Mouse (Mus musculus) liver, postnatal 0 days (tissue): ENCODE results near the gene Fggy. TPM values are rescaled to one million over a fixed set of nuclear protein-coding genes. Genes with fewer than 3 reads are reported as not detected.

Experiments used
- ATAC-seq: fragments of 200-750 bp; cut with Nextera tagmentation; 2 replicates; pipeline ENCODE4 v1.8.0; 2017; ENCODE audit warnings: mild to moderate bottlenecking, moderate library complexity
- DNase-seq: peaks from one replicate; pipeline ENCODE4 v3.0.0-alpha.2; 2016
- H3K27ac ChIP-seq: fragments of 300-500 bp; sonication (generic); 2 replicates; pipeline ENCODE4 v1.5.1; 2014; ENCODE audit warnings: antibody characterized with exemption, moderate library complexity, mild to moderate bottlenecking, low read depth
- H3K27me3 ChIP-seq: fragments of 300-500 bp; sonication (generic); 2 replicates; pipeline ENCODE4 v1.6.1; 2014; ENCODE audit warnings: low read length, control low read depth, mixed read lengths; ENCODE audit not compliant: insufficient read depth
- H3K36me3 ChIP-seq: fragments of 300-500 bp; sonication (generic); replicated peaks from 2 replicates; pipeline ENCODE4 v1.6.1; 2014; ENCODE audit warnings: mild to moderate bottlenecking, control low read depth, low read length, moderate library complexity, mixed read lengths; ENCODE audit not compliant: insufficient read depth
- H3K4me1 ChIP-seq: fragments of 300-500 bp; sonication (generic); 2 replicates; pipeline ENCODE4 v1.6.1; 2014; ENCODE audit warnings: antibody characterized with exemption, mild to moderate bottlenecking, control low read depth; ENCODE audit not compliant: insufficient read depth
- H3K4me2 ChIP-seq: fragments of 300-500 bp; sonication (generic); 2 replicates; pipeline ENCODE4 v1.6.1; 2014; ENCODE audit warnings: low read depth, mild to moderate bottlenecking, low read length, moderate library complexity, mixed read lengths
- H3K4me3 ChIP-seq: fragments of 300-500 bp; sonication (generic); 2 replicates; pipeline ENCODE4 v1.5.1; 2014; ENCODE audit warnings: low read depth, low read length
- H3K9ac ChIP-seq: fragments of 300-500 bp; sonication (generic); replicated peaks from 2 replicates; pipeline ENCODE4 v1.6.1; 2014; ENCODE audit warnings: mild to moderate bottlenecking, moderate library complexity
- H3K9me3 ChIP-seq: fragments of 300-500 bp; sonication (generic); 2 replicates; pipeline ENCODE4 v1.6.1; 2016; ENCODE audit warnings: mild to moderate bottlenecking, control low read depth, low read length, mixed read lengths
- CTCF ChIP-seq: sonication (generic); IDR thresholded peaks from 2 replicates; pipeline ENCODE4 v1.5.1; 2016; ENCODE audit warnings: antibody characterized with exemption, low read depth
- EP300 ChIP-seq: IDR thresholded peaks from 2 replicates; pipeline ENCODE4 v1.6.1; 2016; ENCODE audit warnings: antibody characterized with exemption, low read depth, mild to moderate bottlenecking
- WGBS: fragments of 180-500 bp; shearing (Covaris S2); extraction: QIAGEN DNeasy Blood & Tissue Kit; methylation state at CpG from one replicate; pipeline ENCODE4 v1.1.7; 2014; ENCODE audit not compliant: insufficient replicate concordance; 5-methylcytosine and 5-hydroxymethylcytosine counted together
- polyA plus RNA-seq: library from polyadenylated mRNA; unstranded; fragments of >200 nt; fragmentation: Nextera tagmentation; extraction: Ambion mirVana; gene quantifications from 2 replicates; pipeline ENCODE4 v1.2.1, GENCODE M21; 2015

Gene Fggy
- 45.4 and 53.0 TPM in 2 replicates for polyA plus RNA-seq

GRCm38 (mm10) chr4:95557333-95557956, at the start of gene Fggy:
TSS of gene Fggy (plus strand) at chr4:95557507.
- Histone ChIP-seq H3K27ac (peak within 1 kb of the TSS; percentile 82), H3K27me3 (no peaks in the 10 kb centered on the region), H3K36me3 (no peaks in the 10 kb centered on the region), H3K4me1 (peaks cover 7% of the 10 kb centered on the region; the same call in 1 of the 2 replicates), H3K4me2 (peak within 1 kb of the TSS; percentile 81), H3K4me3 (peak within 1 kb of the TSS; percentile 45), H3K9me3 (no peaks in the 10 kb centered on the region), H3K9ac (peak within 1 kb of the TSS; percentile 60)
- DNase-seq (peak; percentile 93), ATAC-seq (peak; percentile 100)
- 23% methylated on average over 12 of the region's 12 CpGs for whole genome bisulfite sequencing
- TF ChIP-seq CTCF (peak; percentile 35), EP300 (no peak)

- H3K4me1 ChIP-seq, result peaks cover 6% of the 10 kb centered on the region; the same call in 1 of the 2 replicates
- H3K36me3 ChIP-seq, result no peaks in the 10 kb centered on the region
- no peak for TF ChIP-seq CTCF
- TF ChIP-seq EP300, result no peak
- H3K27me3 ChIP-seq, result no peaks in the 10 kb centered on the region
- WGBS, result 71% methylated on average over 4 of the region's 4 CpGs
- ATAC-seq (no peak), DNase-seq (no peak)
- H3K4me2 ChIP-seq, result no peak overlapping the region
- H3K4me3 ChIP-seq, result no peak overlapping the region
- no peak overlapping the region for H3K27ac ChIP-seq
- no peaks in the 10 kb centered on the region for H3K9me3 ChIP-seq
- H3K9ac ChIP-seq, result no peak overlapping the region
These were observed 49.4 kb upstream of the Fggy start for GRCm38 (mm10) chr4:95507946-95508311.

DNA sequence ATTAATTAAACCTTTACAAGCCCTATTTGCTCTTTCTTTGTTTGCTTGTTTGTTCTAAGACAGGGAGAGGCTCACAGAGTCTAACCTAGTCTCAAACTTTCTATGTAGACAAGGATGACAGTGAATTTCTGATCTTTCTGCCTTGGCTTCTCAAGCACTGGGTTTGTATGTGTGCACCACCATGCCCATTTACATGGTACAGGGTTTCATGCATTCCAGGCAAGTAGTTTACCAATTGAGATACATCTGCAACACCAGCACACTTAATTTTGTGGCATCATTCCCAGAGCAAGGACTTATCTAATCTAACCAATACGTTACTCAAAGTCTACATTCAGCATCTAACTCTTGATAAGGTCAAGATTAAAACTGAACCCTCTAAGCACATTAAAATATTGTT, 38.9 kb upstream of the Fggy start:
- 62% methylated on average over 1 of the region's 1 CpGs for WGBS
- Histone ChIP-seq H3K9me3 (no peaks in the 10 kb centered on the region), H3K4me3 (no peak overlapping the region), H3K4me2 (no peak overlapping the region), H3K27me3 (no peaks in the 10 kb centered on the region), H3K27ac (no peak overlapping the region), H3K9ac (no peak overlapping the region), H3K36me3 (no peaks in the 10 kb centered on the region), H3K4me1 (no peaks in the 10 kb centered on the region)
- ATAC-seq (no peak), DNase-seq (no peak)
- TF ChIP-seq EP300 (no peak), CTCF (no peak)

DNA sequence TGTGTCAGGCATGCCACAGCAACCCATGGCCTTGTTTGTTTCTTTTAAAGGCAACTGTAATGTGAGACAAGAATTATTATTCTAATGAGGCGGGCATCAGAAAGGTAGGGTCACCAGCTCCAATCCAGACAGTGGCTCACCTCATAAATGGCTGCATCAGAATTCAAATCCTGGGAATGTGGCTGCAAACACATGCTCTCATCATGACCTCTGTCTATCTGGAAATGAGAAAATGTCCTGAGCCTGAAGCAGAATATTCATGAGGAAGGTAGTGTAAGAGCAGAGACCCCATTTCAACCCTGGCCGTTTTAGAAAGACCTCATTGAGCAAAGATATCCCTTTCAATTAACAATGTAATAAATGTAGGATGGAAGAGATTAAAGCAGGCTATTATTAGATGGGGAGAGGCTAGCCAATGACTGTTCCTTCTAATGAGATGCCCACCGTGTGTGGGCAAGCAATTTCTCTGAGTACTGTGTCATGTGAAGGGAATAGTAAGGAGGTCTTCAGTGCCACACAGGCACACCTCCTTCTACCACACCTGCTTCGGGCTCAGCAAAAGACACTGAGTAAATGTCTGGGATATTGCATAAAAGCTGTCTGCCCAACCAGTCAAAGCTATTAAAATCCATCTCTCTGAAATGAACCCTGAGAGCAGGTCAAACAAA, 37.2 kb upstream of the Fggy start:
- Histone ChIP-seq H3K27me3 (no peaks in the 10 kb centered on the region), H3K4me2 (no peak overlapping the region), H3K36me3 (no peaks in the 10 kb centered on the region), H3K4me1 (no peaks in the 10 kb centered on the region), H3K9me3 (no peaks in the 10 kb centered on the region), H3K9ac (no peak overlapping the region), H3K4me3 (no peak overlapping the region), H3K27ac (no peak overlapping the region)
- ATAC-seq (no peak), DNase-seq (no peak)
- no peak for TF ChIP-seq EP300
- TF ChIP-seq CTCF, result no peak
- WGBS, result 79% methylated on average over 4 of the region's 4 CpGs

- H3K27me3 ChIP-seq, result no peaks in the 10 kb centered on the region
- H3K9me3 ChIP-seq, result no peaks in the 10 kb centered on the region
- no peak for ATAC-seq
- 82% methylated on average over 2 of the region's 2 CpGs for WGBS
- no peak overlapping the region for H3K27ac ChIP-seq
- H3K9ac ChIP-seq, result no peak overlapping the region
- TF ChIP-seq CTCF (no peak), EP300 (no peak)
- H3K4me1 ChIP-seq, result no peaks in the 10 kb centered on the region
- H3K4me3 ChIP-seq, result no peak overlapping the region
- H3K36me3 ChIP-seq, result no peaks in the 10 kb centered on the region
- no peak overlapping the region for H3K4me2 ChIP-seq
- no peak for DNase-seq
These were observed 36.7 kb upstream of the Fggy start for GRCm38 (mm10) chr4:95520643-95521032.

DNA sequence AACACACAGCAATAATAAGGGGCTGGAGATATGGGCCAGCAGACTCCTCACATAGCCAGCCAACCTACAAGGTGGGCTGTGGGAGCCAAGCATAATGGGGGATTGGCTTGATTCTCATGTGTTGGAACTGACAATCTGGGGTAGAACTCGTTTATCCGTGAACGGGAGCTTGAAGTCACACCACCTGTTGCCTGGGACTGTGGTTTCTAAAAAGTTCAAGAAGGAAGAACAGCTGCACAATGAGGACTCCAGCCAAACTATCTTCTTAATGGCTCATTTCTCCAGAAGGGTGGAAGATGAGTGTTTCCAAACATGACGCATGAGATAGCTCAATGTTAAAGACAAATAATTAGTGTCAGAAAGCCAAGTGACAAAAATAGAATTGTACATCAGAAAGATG, 30.7 kb upstream of the Fggy start:
- ATAC-seq (no peak), DNase-seq (no peak)
- TF ChIP-seq EP300 (no peak), CTCF (no peak)
- WGBS, result 75% methylated on average over 4 of the region's 4 CpGs
- Histone ChIP-seq H3K27ac (no peak overlapping the region), H3K9me3 (no peaks in the 10 kb centered on the region), H3K4me2 (no peak overlapping the region), H3K4me1 (no peaks in the 10 kb centered on the region), H3K9ac (no peak overlapping the region), H3K36me3 (no peaks in the 10 kb centered on the region), H3K4me3 (no peak overlapping the region), H3K27me3 (no peaks in the 10 kb centered on the region)
